Mouse (Mus musculus) brain, embryonic 14.5 days (tissue): Measurements from ENCODE around the gene Ccdc183.

ENCODE experiments used
- CTCF ChIP-seq: fragments of 200-500 bp; IDR thresholded peaks from 2 replicates; pipeline ENCODE4 v1.5.1; 2012; ENCODE audit warnings: inconsistent platforms, mild to moderate bottlenecking, moderate library complexity, borderline replicate concordance; ENCODE audit not compliant: insufficient read depth, insufficient read length; ENCODE audit errors: extremely low read depth
- POLR2A ChIP-seq: fragments of 200-500 bp; IDR thresholded peaks from 2 replicates; pipeline ENCODE4 v1.6.1; 2012; ENCODE audit warnings: mild to moderate bottlenecking, inconsistent platforms, borderline replicate concordance; ENCODE audit not compliant: poor library complexity, insufficient read depth, insufficient read length, severe bottlenecking; ENCODE audit errors: extremely low read depth

DNA sequence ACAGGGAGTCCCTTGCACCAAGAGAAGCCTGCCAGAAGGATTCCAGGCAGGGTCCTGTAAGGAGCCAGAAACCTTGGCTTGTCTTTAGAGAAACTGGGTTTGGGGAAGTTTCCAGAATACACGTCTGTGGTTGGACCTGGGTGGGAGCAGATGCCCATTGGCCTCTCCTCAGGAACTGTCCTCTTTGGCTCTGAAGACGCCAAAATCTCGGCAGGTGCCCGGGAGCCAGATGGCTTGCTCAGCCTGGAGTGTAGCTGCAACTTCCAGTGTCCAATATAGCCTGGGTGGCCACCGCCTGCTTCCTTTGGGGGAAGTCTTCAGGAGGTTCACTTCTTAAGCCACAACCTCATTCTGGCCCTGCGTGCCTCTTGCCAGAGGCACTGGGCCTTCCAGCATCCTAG is 35.6 kb downstream of the Ccdc183 start:
- TF ChIP-seq CTCF (no peak), POLR2A (no peak)
